ENCODE assay signal across 16 mouse cellular contexts in genomic region chr16:19014650-19015049, GRCm38 (mm10).
"Had no signal": no experiment of that assay in that cellular context is flagged by ENCODE, and none has a peak within 500 bp of the region (broad histone marks: within the 10 kb centered on the region; RNA-seq: fewer than 3 reads in every experiment).

No protein-coding gene starts in this region.

- H3K9me3 ChIP-seq: neural tube, embryonic 13.5 days; neural tube, embryonic 15.5 days; stomach, embryonic 15.5 days had no signal

- H3K36me3 ChIP-seq: neural tube, embryonic 13.5 days; neural tube, embryonic 15.5 days; stomach, embryonic 15.5 days had no signal

- H3K27me3 ChIP-seq: neural tube, embryonic 13.5 days; neural tube, embryonic 15.5 days; stomach, embryonic 15.5 days had no signal

- H3K27ac ChIP-seq: neural tube, embryonic 13.5 days; neural tube, embryonic 15.5 days; stomach, embryonic 15.5 days; stomach, postnatal 0 days had no signal

- H3K4me2 ChIP-seq: neural tube, embryonic 13.5 days; neural tube, embryonic 15.5 days; stomach, embryonic 15.5 days had no signal

- DNase-seq: retina, postnatal 1 day; right cerebral cortex, adult 18-20 months; right cerebral cortex, postnatal 14 days; right cerebral cortex, postnatal 25 days; right cerebral cortex, postnatal 4 days; spleen, adult 18-20 months; thymus, adult 18-20 months; thymus, adult 2 months; thymus, postnatal 14 days; thymus, postnatal 25 days; thymus, postnatal 36 days; thymus, postnatal 4 days had no signal

- H3K9ac ChIP-seq: neural tube, embryonic 13.5 days; neural tube, embryonic 15.5 days; stomach, embryonic 15.5 days had no signal

- H3K4me3 ChIP-seq: neural tube, embryonic 13.5 days; neural tube, embryonic 15.5 days; stomach, embryonic 15.5 days had no signal

- H3K4me1 ChIP-seq: neural tube, embryonic 13.5 days; neural tube, embryonic 15.5 days; stomach, embryonic 15.5 days had no signal
